Mouse (Mus musculus): ENCODE data around the gene Cbx7. TPM values are rescaled to one million over a fixed set of nuclear protein-coding genes. Genes with fewer than 3 reads are reported as not detected.

The Cbx7 gene
- polyA plus RNA-seq, 1 experiment from 2014 or later = 4.5 TPM

- Histone ChIP-seq H3K4me2 (replicated peaks; ENCODE audit: low read depth, low read length) (peak overlapping the region; percentile 77), H3K9me3 (ENCODE audit: low read length) (no peaks in the 10 kb centered on the region), H3K36me3 (ENCODE audit: insufficient read depth, low read length) (no peaks in the 10 kb centered on the region), H3K4me3 (ENCODE audit: low read depth, low read length) (peak overlapping the region; percentile 60), H3K9ac (replicated peaks; ENCODE audit: low read depth) (0 out of 2 replicates have a peak overlapping the region, but pooled peaks have one; percentile 55), H3K27ac (ENCODE audit: low read length) (peak overlapping the region; percentile 86), H3K4me1 (ENCODE audit: insufficient read depth, low read depth, low read length) (peaks cover 8% of the 10 kb centered on the region; the same call in 1 of the 2 replicates), H3K27me3 (replicated peaks; ENCODE audit: insufficient read depth, low read length) (no peaks in the 10 kb centered on the region)
- peak; percentile 25 for DNase-seq (ENCODE audit: low spot score)
- 60% methylated on average over 15 of the region's 15 CpGs for WGBS
- ATAC-seq = no peak
- no peak for TF ChIP-seq CTCF (IDR thresholded peaks at IDR 0.05)
- no peak for TF ChIP-seq EP300 (IDR thresholded peaks at IDR 0.05)
Observed at GRCm38 (mm10) chr15:79892995-79893823, 77.7 kb downstream of the Cbx7 start.

- Histone ChIP-seq H3K36me3 (ENCODE audit: insufficient read depth, low read length) (no peaks in the 10 kb centered on the region), H3K4me3 (ENCODE audit: low read depth, low read length) (peak overlapping the region; percentile 60), H3K27ac (ENCODE audit: low read length) (peak overlapping the region; percentile 86), H3K4me1 (ENCODE audit: insufficient read depth, low read depth, low read length) (peaks cover 8% of the 10 kb centered on the region; the same call in 1 of the 2 replicates), H3K4me2 (replicated peaks; ENCODE audit: low read depth, low read length) (peak overlapping the region; percentile 77), H3K27me3 (replicated peaks; ENCODE audit: insufficient read depth, low read length) (no peaks in the 10 kb centered on the region), H3K9me3 (ENCODE audit: low read length) (no peaks in the 10 kb centered on the region), H3K9ac (replicated peaks; ENCODE audit: low read depth) (peak overlapping the region; percentile 55)
- 1% methylated on average over 12 of the region's 12 CpGs for WGBS
- peak; percentile 91 for DNase-seq (ENCODE audit: low spot score)
- TF ChIP-seq EP300 (IDR thresholded peaks at IDR 0.05) = no peak
- TF ChIP-seq CTCF (IDR thresholded peaks at IDR 0.05) = no peak
- peak; percentile 92 for ATAC-seq
Observed at GRCm38 (mm10) chr15:79892213-79892541, 78.7 kb downstream of the Cbx7 start.

GRCm38 (mm10) chr15:79891436-79892212 lies 79.3 kb downstream of the Cbx7 start, which contains the start of gene Apobec3:
TSS of gene Apobec3 (plus strand) at chr15:79891659.
- DNase-seq (ENCODE audit: low spot score) (peak; percentile 90), ATAC-seq (peak; percentile 77)
- H3K27ac ChIP-seq (ENCODE audit: low read length) = peak within 1 kb of the TSS; percentile 86
- peak within 1 kb of the TSS; percentile 77 for H3K4me2 ChIP-seq (replicated peaks; ENCODE audit: low read depth, low read length)
- peaks cover 8% of the 10 kb centered on the region; the same call in 1 of the 2 replicates for H3K4me1 ChIP-seq (ENCODE audit: insufficient read depth, low read depth, low read length)
- no peaks in the 10 kb centered on the region for H3K9me3 ChIP-seq (ENCODE audit: low read length)
- peak within 1 kb of the TSS; percentile 60 for H3K4me3 ChIP-seq (ENCODE audit: low read depth, low read length)
- TF ChIP-seq CTCF (IDR thresholded peaks at IDR 0.05) (peak; percentile 89), EP300 (IDR thresholded peaks at IDR 0.05) (no peak)
- 3% methylated on average over 20 of the region's 20 CpGs for WGBS
- H3K36me3 ChIP-seq (ENCODE audit: insufficient read depth, low read length) = no peaks in the 10 kb centered on the region
- H3K9ac ChIP-seq (replicated peaks; ENCODE audit: low read depth) = peak within 1 kb of the TSS; percentile 55
- no peaks in the 10 kb centered on the region for H3K27me3 ChIP-seq (replicated peaks; ENCODE audit: insufficient read depth, low read length)

DNA sequence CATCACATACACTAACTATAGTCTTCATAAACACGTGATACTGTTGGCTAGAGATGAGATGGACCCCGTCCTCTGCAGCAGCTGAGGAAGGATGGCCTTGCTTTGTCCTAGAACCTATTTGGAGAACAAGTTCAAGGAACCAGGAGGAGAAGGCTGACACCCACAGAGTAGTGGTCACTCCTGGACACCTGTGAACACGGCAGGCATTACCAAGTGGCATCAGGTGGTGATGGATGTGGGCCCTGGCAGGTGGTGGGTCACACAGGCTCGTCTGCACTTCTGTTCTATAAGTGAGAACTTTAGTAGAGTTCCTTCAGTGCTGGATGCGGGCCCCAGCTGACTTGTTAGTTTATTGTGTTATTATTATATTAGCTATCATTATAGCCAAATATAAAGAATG lies 86.1 kb downstream of the Cbx7 start:
- 62% methylated on average over 5 of the region's 5 CpGs for WGBS

GRCm38 (mm10) chr15:79883352-79883822 lies 87.5 kb downstream of the Cbx7 start:
- whole genome bisulfite sequencing = under 1% methylated on average over 30 of the region's 30 CpGs
- H3K9me3 ChIP-seq (ENCODE audit: low read length) = no peaks in the 10 kb centered on the region

More for the DNA sequence above, 86.1 kb downstream of the Cbx7 start:
- TF ChIP-seq EP300 (IDR thresholded peaks at IDR 0.05) = no peak
- no peak for TF ChIP-seq CTCF (IDR thresholded peaks at IDR 0.05)
- Histone ChIP-seq H3K9me3 (ENCODE audit: low read length) (no peaks in the 10 kb centered on the region), H3K36me3 (ENCODE audit: insufficient read depth, low read length) (no peaks in the 10 kb centered on the region), H3K4me2 (replicated peaks; ENCODE audit: low read depth, low read length) (no peak overlapping the region), H3K4me1 (ENCODE audit: insufficient read depth, low read depth, low read length) (no peaks in the 10 kb centered on the region), H3K9ac (replicated peaks; ENCODE audit: low read depth) (no peak overlapping the region), H3K27ac (ENCODE audit: low read length) (no peak overlapping the region), H3K27me3 (replicated peaks; ENCODE audit: insufficient read depth, low read length) (no peaks in the 10 kb centered on the region), H3K4me3 (ENCODE audit: low read depth, low read length) (no peak overlapping the region)
- ATAC-seq = no peak
- no peak for DNase-seq (ENCODE audit: low spot score)

More at GRCm38 (mm10) chr15:79883352-79883822, 87.5 kb downstream of the Cbx7 start:
- TF ChIP-seq EP300 (IDR thresholded peaks at IDR 0.05) (peak; percentile 69), CTCF (IDR thresholded peaks at IDR 0.05) (peak; percentile 97)
- Histone ChIP-seq H3K27ac (ENCODE audit: low read length) (peak overlapping the region; percentile 82), H3K4me1 (ENCODE audit: insufficient read depth, low read depth, low read length) (no peaks in the 10 kb centered on the region; the same call in 1 of the 2 replicates), H3K27me3 (replicated peaks; ENCODE audit: insufficient read depth, low read length) (no peaks in the 10 kb centered on the region), H3K9ac (replicated peaks; ENCODE audit: low read depth) (no peak overlapping the region), H3K4me2 (replicated peaks; ENCODE audit: low read depth, low read length) (peak overlapping the region; percentile 58), H3K36me3 (ENCODE audit: insufficient read depth, low read length) (no peaks in the 10 kb centered on the region), H3K4me3 (ENCODE audit: low read depth, low read length) (peak overlapping the region; percentile 37)
- DNase-seq (ENCODE audit: low spot score) (peak; percentile 96), ATAC-seq (peak; percentile 80)

Measured in lung, postnatal 0 days (tissue).